Mouse (Mus musculus) spleen, adult 2 months (tissue): ENCODE data around the gene Gm10320.

Experiments
- CTCF ChIP-seq: fragments of 200-500 bp; IDR thresholded peaks from 2 replicates; pipeline ENCODE4 v1.5.1; 2011; ENCODE audit warnings: mild to moderate bottlenecking, inconsistent platforms; ENCODE audit not compliant: insufficient read depth, insufficient read length, insufficient replicate concordance; ENCODE audit errors: extremely low read depth
- POLR2A ChIP-seq: fragments of 200-500 bp; IDR thresholded peaks from 2 replicates; pipeline ENCODE4 v1.6.1; 2011; ENCODE audit warnings: low read depth, low read length, inconsistent platforms

- TF ChIP-seq POLR2A, result no peak
- no peak for TF ChIP-seq CTCF
Observed at GRCm38 (mm10) chr13:98541601-98542000, 49.8 kb upstream of the Gm10320 start.
